Mouse (Mus musculus): ENCODE data around the gene Cmtm2b. TPM values are rescaled to one million over a fixed set of nuclear protein-coding genes. Genes with fewer than 3 reads are reported as not detected.

The Cmtm2b gene
- total RNA-seq, 2 experiments from 2014 or later: not detected

DNA sequence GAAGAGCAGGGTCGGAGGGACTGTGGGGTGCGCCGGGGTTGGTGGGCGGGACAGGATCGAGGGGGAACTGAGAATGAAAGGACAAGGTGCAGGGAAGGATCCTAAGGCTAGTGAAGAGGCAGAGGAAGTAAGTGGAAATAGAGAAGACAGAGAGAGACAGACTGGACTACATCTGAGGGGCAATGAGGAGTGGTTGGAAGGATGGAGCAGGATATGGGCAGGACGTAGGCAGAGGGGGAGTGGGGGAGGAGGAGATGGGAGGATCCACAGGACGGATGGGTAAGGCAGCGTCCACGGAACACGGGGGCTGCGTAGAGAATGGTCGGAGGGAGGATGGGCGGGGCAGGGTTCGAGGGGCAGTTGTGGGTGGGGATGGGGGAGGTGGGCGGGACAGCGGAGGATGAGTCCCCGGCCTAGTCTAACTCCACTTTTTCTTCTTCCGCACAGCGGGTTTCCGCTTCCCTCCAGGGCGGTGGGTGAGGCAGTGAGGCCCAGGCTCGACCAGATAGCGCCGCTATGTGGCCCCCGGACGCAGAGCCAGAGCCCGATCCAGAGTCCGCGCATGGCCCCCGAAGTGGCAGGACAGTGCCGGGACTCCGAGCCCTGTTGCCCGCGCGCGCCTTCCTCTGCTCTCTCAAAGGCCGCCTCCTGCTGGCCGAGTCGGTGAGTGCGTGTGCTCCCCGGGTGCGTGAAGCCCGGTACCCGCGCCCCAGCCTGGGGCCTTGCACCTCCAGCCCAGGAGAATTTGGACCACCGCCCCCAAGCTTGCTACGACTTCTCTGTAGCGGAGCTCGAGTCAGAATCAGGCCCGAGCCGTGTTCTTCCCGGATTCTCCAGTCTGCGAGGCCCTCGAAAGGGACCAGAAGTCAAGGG lies 18.4 kb downstream of the Cmtm2b start:
- ATAC-seq (replicated peaks; ENCODE audit: low FRiP score, low TSS enrichment, poor library complexity, severe bottlenecking): peak; percentile 66

DNA sequence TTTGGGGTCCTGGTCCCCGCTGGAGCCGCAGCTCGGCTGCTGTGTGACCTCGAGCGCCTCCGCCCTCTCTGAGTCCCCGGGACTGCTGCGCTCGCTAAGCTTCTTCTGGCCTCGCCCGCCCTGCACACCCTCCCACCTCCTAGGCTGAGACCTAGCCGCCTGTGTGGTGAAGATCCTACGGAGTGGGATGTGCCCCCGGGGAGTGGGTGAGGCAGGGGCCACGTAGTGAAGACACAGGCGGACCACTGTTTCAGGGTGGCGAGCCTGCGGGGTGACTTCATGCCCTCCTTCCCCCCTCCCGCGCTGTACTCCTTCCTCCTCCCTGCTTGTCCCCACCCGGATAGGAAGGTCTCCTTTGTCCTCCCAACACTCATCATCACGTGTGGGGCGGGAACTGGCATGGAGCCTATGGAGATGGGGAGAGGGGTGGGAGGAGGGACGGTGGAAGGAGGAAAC lies 19.1 kb downstream of the Cmtm2b start:
- peak; percentile 37 for ATAC-seq (replicated peaks; ENCODE audit: low FRiP score, low TSS enrichment, poor library complexity, severe bottlenecking)

GRCm38 (mm10) chr8:104341678-104342077 lies 19.6 kb downstream of the Cmtm2b start:
- ATAC-seq (replicated peaks; ENCODE audit: low FRiP score, low TSS enrichment, poor library complexity, severe bottlenecking): no peak

DNA sequence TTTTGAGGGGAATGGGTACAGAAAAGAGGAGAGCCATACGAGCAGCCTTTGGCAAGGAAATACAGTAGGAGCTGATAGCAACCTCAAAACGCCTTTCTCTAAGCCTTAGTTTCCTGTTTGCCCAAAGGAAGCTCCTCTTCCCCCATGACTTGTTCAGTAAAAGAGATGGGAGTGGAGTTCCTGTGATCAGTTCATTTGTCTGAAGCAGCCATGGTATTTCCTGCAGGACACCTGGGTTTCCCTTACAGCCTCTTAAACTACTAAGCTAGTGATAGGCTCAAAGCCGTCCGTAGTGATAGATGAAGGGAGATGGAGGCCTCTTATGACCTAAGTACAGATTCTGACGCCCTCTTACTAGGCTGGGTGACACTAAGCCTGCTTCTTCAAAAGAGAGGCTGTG lies 20.4 kb downstream of the Cmtm2b start:
- ATAC-seq (replicated peaks; ENCODE audit: low FRiP score, low TSS enrichment, poor library complexity, severe bottlenecking): no peak

DNA sequence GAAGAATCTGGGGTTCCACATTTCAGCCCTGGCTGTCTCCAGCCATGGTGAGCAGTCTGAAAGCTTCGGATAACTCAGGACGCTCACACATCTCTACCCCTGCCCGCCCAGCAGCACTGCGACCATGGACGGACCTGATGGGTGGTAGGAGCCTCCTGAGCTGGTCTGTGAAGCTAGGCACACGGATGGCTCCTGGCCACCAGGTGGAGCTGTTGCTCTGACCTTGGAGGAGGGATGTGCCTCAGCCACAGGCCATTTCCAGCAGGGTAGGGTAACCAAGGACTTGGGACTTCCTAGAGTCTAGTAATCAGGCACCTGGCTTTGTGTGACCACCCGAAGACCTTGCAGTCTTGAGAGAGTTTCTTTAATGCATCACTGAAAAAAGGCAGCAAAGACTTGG lies 21.9 kb downstream of the Cmtm2b start:
- ATAC-seq (replicated peaks; ENCODE audit: low FRiP score, low TSS enrichment, poor library complexity, severe bottlenecking): peak; percentile 79

GRCm38 (mm10) chr8:104344622-104345021 lies 22.6 kb downstream of the Cmtm2b start:
- ATAC-seq (replicated peaks; ENCODE audit: low FRiP score, low TSS enrichment, poor library complexity, severe bottlenecking): no peak

GRCm38 (mm10) chr8:104346706-104347105 lies 24.7 kb downstream of the Cmtm2b start:
- ATAC-seq (replicated peaks; ENCODE audit: low FRiP score, low TSS enrichment, poor library complexity, severe bottlenecking): no peak

DNA sequence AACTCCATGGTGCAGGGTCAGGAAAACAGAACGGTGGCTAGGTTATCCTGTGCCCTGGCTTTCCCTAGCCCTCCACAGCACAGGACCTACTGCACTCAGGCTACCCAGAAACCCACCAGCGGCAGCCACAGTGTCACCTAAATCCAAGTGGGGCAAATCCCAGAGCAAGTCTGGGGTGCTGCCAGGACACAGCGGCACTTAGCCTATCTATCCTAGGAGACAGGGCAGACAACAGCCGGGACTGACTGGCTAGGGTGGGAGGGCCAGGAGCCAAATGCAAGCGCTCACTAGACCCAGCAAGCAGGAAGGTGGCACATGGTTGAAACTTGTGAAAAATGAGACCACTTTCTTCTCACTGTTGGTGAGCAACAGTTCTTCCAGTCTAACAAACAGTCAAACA lies 26.9 kb downstream of the Cmtm2b start:
- no peak for ATAC-seq (replicated peaks; ENCODE audit: low FRiP score, low TSS enrichment, poor library complexity, severe bottlenecking)

DNA sequence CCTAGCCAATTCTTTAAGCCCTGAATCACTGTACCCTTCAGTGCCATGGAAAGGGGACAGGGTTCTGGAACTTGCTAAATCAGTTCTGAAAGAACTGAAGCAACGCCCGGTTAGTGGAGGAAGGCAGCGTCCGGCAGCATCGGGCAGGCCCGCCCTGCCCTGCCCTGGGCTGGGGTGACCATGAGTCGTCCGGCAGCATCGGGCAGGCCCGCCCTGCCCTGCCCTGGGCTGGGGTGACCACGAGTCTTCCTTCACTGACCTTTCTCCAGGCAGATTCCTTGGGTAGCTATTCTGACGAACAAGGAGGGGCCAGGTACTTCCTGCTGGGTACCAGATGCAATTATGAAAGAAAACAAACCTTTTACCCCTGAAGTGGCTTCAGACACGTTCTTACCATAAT lies 28.0 kb downstream of the Cmtm2b start:
- no peak for ATAC-seq (replicated peaks; ENCODE audit: low FRiP score, low TSS enrichment, poor library complexity, severe bottlenecking)

GRCm38 (mm10) chr8:104353186-104353585 lies 31.2 kb downstream of the Cmtm2b start:
- ATAC-seq (replicated peaks; ENCODE audit: low FRiP score, low TSS enrichment, poor library complexity, severe bottlenecking): 0 out of 2 replicates have a peak, but pooled peaks have one; percentile 28

DNA sequence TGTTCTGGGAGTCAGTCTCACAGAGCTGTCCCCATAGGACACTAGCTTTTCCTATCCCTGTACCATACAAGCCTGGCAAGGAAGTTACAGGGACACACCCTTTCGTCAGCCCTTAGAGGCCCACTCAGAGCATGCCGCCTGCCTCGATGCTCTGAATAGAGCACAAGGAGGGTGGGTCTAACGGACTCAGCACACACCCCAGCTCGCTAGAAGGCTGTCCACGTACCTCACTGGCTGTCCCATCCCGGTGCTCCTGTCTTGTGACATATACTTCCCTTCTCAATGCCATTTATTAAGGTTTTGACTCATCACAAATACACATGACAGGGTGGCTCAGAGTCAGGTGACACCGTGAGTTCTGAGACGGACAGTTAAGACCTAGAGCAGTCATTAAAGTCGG lies 32.5 kb downstream of the Cmtm2b start:
- no peak for ATAC-seq (replicated peaks; ENCODE audit: low FRiP score, low TSS enrichment, poor library complexity, severe bottlenecking)

GRCm38 (mm10) chr8:104358637-104359036 lies 36.6 kb downstream of the Cmtm2b start:
- ATAC-seq (replicated peaks; ENCODE audit: low FRiP score, low TSS enrichment, poor library complexity, severe bottlenecking): no peak

- ATAC-seq (replicated peaks; ENCODE audit: low FRiP score, low TSS enrichment, poor library complexity, severe bottlenecking): no peak
Measured at GRCm38 (mm10) chr8:104359778-104360456, 37.9 kb downstream of the Cmtm2b start.

DNA sequence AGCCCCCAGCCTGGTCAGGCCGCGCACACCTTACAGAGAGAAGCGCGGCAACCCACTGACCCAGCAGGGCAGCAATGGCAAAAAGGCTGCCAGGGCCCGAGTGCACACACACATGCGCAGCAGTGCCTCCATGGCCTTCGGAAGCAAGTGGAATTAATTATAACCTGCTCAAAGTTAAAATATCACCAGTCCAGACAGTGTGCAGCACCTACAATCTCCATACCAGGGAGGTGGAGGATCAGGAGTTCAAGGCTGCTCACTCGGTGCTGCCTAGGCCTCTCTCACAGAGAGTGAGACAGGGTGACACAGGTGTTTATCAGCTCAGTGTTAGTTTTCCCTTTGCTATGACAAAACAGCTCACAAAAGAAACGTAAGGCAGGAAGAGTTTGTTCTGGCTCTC lies 43.7 kb downstream of the Cmtm2b start:
- ATAC-seq (replicated peaks; ENCODE audit: low FRiP score, low TSS enrichment, poor library complexity, severe bottlenecking): no peak

- ATAC-seq (replicated peaks; ENCODE audit: low FRiP score, low TSS enrichment, poor library complexity, severe bottlenecking): no peak
Measured at GRCm38 (mm10) chr8:104367398-104367797, 45.4 kb downstream of the Cmtm2b start.

GRCm38 (mm10) chr8:104369591-104369990 lies 47.6 kb downstream of the Cmtm2b start:
- no peak for ATAC-seq (replicated peaks; ENCODE audit: low FRiP score, low TSS enrichment, poor library complexity, severe bottlenecking)

DNA sequence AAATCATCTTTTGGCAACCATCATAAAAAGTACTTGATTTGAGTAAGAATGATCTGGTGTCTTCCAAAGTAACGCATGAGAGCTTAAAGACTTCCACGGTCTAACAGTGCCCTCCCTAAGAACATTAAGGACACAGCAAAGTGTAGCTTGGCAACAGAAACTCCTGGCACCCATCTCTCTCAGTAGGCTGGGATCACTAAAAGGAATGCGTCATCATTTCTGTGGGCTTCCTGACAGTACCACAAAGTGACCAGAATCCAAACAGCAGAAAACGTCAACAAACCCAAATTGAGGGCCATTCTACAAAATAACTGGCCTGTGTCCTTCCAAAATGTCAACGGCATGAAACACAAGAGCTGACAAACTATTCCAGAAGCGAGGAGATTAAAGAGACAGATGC lies 48.0 kb downstream of the Cmtm2b start:
- ATAC-seq (replicated peaks; ENCODE audit: low FRiP score, low TSS enrichment, poor library complexity, severe bottlenecking): no peak

- no peak for ATAC-seq (replicated peaks; ENCODE audit: low FRiP score, low TSS enrichment, poor library complexity, severe bottlenecking)
Measured at GRCm38 (mm10) chr8:104371121-104371520, 49.1 kb downstream of the Cmtm2b start.

DNA sequence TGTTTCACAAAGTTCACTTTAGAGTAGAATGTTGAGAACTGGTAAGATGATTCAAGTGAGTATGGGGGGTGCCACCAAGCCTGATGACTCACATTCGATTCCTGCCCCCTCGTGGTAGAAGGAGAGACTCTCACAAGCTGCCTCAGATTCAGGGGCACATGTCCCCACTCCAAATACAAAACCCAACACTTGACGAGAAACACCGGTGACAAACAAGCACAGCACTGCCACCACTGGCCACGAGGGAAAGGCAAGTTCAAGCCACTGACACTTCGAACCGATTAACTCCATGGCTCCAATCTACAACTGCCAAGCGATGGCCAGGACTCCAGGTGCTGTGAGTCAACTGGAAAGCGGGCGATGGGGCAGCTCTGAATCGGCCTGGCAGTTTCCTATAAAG lies 51.7 kb downstream of the Cmtm2b start:
- ATAC-seq (replicated peaks; ENCODE audit: low FRiP score, low TSS enrichment, poor library complexity, severe bottlenecking): peak; percentile 42

GRCm38 (mm10) chr8:104374269-104374668 lies 52.2 kb downstream of the Cmtm2b start:
- no peak for ATAC-seq (replicated peaks; ENCODE audit: low FRiP score, low TSS enrichment, poor library complexity, severe bottlenecking)

All from megakaryocyte-erythroid progenitor cell, adult 5-6 weeks (primary cell).